Mouse (Mus musculus) retina, adult 2 months (tissue): ENCODE data around the gene Enoph1.

Experiments
- DNase-seq: peaks from one replicate; pipeline ENCODE4 v3.0.0-alpha.2; 2012; ENCODE audit warnings: low read depth, low spot score

Enoph1 gene

DNA sequence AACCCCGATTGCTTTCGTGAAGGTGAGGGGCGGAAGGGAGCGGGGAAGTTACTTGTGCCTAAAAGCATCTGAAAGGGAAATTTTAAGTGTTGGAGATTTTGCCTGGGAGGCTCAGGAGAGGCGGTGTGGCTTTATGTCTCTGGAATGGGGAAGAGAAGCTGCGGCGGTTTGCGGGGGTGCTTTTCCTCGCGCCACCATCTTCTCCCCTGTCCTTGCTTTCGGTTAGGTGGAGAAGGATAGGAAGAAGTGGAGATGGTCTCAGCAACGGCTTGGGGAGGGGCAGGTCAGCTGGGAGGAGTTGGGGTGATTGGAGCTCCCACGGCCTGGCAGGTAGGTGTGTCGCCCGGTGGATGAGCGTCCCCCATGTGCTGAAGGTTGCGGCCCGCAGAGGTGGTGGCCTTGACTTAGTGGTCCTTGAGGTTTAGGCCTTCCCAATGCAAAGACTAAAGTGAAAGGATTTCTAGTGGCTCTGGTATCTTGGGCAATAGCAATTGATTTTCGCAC is 548 bp downstream of the Enoph1 start:
- DNase-seq: no peak

DNA sequence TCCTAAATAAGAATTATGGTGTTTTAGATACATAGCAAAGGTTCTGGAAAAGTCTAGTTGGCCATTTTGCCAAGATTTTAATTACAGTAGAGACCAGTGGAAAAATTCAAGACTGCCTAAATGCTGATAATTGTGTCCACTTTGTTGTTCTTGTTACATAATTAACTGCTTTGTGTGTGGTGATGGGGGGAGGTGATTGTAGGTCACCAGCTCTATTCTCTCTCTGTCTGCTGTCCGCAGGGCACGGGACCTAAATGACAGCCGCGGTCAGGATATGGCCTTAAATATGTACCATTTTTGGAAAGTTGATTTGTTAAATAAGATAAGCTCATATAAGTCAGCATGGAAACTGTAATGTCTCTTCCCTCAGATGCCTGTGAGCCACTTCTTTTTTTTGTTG is 1.5 kb downstream of the Enoph1 start:
- DNase-seq: no peak

DNA sequence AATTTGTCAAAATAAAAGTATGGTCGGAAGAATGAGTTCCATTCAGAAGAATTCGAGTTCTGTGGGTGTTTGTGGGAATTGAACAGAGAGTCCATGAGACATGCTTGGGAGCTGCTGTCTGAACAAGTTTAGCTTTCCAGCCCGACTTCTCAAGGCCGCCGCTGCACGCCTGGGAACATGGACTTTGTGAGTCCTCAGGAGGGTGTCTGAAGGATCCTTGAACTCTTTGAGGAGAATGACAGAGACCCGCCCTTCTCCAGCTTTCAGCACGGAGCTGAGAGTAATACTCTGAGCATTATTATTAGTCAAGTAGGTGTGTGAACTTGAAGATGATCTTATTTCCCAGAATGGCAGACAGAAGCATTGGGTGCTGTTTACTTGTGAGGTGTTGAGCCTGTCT is 2.7 kb downstream of the Enoph1 start:
- no peak for DNase-seq

DNA sequence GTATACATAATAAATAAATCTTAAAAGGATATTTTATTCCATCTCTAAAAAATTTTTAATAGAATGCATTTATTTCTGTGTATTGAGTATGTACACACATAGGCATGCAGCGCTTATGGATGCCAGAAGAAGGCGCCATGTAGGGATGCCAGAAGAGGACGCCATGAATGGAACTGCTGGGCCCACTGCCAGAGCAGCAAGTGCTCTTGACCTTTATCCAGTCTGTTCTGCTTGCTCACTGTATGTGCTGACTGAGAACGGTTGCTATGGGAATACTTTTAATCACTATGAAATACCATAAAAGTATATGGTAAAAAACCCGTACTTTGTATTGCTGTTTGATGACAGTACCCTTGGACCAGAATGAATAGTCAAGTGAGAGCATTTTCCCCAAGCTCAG is 3.6 kb downstream of the Enoph1 start:
- DNase-seq: no peak

DNA sequence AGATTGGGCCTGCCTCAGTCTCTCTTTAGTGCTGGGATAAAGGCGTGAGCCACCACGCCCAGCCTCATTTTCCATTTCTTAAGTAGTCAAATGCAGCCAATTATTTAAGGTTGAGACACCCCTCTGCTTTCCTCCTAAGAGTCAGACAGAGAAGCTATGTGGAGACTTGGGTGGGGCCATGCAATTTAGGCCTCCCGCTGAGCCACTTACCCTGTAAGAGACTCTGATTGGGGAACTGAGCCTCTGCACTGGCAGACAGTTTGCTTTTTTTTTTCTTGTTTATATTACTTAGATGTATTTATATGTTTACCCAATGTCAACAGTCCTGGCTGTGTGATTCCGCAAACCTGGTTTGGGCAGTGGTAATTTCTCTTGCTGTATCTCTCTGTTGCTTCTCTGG is 4.2 kb downstream of the Enoph1 start:
- no peak for DNase-seq

DNA sequence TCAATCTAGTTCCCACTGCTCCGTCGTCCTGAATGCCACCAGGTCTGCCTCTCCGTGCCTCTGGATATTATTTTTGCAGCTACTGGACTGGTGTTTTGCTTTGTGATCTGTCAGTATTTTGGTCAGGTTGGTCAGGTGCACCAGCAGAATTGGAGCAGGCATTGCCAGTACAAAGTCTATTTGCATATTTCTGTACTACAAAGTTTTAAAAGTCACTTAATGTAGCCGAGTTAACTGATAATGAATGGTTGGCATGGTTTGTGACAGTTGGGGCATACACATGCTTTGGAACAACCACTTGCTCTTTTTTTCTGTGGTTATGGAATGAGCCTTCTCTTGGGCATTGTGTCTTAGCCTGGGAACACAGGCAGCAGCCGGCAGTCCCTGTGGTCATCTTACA is 4.8 kb downstream of the Enoph1 start:
- no peak for DNase-seq

DNA sequence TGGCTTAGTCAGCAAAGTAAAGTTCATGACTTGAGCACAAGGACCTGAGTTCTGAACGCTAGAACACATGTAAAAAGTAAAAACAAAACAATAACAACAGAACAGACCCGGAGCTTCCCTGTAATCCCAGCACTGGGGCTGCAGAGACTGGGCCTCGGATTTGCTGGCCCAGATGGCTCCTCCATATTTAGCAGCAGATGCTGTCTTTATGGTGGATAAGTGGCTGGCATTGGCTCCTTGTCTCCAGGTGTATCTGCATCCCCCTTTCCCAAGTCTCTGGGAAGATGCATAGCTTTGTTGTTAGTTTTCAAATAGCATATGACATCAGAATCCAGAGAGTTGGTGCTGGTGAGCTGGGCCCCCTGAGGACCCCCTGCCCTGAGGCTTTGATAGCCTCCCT is 6.3 kb downstream of the Enoph1 start:
- no peak for DNase-seq

DNA sequence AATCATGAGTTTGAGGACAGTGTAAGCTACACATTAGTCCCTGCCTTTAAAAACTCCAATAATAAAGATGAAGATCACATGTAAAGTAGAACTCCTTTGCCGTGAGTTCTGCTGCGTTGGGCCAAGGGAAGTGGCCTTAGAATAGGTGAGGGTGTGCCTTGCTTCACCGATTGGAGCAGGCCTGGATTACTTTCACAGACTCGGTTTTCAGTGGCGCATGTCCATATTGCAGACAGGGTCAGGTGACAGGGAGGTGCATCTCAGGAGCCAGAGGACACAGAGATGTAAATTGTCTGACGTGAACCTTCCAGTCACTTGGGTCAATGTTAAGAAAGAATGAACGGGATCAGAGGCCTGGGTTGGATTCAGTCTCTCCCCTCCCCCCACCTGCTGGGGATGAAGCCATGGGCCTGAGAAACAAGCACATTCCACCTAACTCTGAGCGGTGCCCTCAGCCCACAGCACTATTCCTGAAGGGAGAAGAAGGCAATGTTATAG is 7.4 kb downstream of the Enoph1 start:
- DNase-seq: no peak

DNA sequence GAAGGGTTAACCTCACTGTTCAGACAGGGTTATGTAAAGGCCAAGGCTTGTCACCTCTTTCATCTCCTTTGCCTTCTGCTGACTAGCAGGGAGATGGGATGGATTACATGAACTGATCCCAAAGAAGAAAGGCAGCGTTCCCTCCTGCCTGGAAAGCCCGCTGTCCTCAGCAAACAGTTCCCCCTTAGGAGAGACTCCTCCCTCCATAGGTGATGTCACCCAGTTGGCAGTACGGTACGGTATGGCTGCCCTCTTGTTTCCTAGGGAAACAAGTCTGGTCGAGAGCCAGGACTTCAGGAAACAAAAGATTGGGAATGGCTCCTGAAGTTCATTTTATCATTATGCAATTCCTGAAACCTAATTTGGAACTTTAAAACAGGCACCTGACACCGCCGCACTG is 8.1 kb downstream of the Enoph1 start:
- no peak for DNase-seq

DNA sequence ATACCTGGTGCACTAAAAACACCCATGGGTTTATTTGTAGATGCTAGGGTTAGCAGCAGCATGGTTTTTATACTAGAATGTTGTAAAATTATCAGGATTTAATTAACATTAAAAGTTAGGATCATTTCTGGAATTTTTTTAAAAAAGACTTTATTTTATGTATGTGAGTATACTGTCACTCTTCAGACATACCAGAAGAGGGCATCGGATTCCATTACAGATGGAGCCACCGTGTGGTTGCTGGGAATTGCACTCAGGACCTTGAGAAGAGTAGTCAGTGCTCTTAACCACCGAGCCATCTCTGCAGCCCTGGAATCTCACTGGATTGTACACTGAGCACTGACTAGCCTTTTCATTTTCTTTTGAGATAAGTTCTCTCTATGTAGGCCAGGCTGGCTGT is 10.1 kb downstream of the Enoph1 start:
- no peak for DNase-seq

DNA sequence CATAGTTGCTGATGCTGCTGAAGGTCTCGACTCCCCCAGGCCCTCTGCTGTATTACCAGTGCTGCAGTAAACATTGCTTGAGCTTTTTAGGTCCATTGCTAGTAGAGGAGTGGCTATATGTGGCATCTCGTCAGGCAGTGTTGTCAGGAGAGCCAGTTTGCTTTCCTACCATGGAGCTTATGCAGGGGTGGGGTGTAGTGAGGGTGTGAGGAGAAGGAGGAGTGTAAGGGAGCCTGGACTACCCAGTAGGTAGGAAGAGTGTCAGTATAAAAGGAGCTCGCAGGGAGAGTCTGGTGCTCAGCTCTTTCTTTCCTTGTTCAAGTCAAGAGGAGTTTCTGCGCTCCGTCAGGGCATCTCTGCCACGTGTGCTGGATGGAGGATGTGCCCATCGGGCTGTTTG is 12.9 kb downstream of the Enoph1 start:
- DNase-seq: no peak

DNA sequence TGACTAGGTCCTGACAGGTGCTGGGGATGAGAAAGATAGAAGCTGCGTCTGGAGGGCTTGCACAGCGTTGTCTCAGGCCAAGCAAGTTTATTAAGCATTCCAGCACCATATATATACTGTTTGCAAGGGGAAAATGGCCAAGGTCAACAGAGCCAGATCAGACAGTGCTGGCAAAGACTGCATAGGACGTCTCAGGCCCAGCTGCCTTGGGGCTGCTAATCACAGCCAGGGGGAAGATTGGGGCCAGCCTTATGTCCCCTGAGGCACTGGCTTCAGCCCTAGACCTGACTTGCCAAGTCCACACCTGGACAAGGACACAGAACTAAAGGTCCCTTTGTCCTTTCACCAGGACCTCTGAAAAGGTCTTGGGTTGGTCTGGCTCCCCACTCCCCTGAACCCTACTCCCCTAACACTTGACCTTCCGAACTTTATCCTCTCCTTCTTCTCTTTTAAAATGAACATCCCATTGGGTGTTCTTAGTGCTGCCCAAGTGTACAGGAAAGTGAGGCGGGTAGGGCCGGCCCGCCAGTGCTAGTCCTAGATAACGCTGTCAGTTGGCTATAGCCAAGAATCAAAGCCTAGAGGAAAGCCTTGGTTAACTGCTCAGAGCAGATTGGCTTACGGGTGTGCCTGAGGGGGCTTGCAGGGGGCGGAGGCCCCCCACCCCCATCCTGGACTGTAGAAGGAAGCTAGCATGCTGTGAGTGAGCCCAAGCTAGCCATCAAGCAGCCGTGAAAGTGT is 15.2 kb downstream of the Enoph1 start:
- DNase-seq: no peak

DNA sequence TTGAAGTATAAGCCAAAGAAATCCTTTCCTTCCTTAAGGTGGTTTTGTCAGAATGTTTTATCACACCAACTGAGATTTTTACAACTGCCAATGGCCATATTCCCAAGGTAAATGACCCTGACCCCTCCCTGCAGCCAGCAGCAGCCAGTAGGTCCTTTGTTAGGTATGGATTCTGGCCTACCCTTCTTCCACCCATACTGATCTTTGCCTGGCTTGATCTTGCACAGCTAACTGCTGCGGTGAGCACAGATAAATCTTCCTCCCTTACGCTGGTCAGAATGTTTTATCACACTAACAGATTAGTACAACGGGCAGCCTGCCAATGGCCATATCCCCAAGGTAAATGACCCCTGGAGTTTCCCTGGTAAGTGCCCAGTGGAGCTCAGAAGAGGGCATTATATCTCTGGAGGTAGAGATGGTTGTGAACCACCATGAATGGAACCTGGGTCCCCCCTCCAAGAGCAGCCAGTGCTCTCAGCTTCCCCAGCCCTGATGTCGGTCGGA is 16.1 kb downstream of the Enoph1 start:
- DNase-seq: no peak

DNA sequence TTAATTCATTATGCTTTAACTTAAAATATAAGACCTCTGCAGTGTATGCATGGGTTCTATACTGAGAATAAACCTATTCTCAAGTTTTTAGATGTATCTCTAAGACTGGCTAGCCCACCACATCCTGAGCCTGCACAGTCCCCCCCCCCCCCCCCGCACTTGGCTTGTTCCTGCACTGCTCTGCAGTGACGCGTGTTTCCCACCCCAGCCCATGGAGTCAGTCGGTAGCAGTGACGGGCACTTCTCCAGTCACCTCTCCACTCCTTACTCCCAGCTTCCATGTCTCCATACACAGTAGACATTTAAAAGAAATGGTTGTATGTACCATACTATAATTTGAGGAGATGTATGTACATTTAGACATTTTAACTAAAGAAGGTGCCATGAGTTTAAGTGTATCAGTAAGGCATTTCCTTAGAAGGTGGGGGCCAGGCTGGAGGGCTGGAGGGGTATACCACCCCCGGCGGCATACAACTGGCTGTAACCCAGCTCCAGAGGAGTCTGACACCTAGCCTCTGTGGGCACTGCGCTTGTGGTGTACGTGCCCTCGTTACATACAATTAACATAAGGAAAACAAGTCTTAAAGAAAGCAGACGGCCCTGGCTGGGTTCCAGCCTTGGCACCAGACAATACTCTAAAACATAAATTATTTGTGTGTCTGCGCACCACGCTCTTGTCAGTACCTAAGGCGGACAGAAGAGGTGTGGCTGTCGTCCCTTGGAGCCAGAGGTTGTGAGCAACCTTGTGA is 17.9 kb downstream of the Enoph1 start:
- DNase-seq: no peak

DNA sequence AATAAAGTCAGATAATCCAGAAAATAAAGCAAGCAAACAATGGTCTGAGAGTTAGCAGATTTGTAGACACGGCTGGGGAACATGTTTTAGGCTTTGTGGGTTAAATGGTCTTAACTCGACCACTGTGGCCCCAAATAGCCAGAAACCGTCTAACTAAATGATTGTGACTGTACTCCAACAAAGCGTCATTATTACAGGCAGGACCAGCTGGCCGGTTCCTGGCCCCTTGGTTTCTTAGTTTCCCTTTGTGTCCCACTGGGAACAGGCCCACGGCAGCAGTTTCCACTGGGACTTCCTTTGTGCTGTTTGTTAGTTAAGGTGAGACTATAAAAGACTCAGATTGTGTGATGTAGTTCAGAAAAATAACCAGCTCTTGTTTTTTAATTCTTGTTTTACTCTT is 18.9 kb downstream of the Enoph1 start:
- DNase-seq: no peak

DNA sequence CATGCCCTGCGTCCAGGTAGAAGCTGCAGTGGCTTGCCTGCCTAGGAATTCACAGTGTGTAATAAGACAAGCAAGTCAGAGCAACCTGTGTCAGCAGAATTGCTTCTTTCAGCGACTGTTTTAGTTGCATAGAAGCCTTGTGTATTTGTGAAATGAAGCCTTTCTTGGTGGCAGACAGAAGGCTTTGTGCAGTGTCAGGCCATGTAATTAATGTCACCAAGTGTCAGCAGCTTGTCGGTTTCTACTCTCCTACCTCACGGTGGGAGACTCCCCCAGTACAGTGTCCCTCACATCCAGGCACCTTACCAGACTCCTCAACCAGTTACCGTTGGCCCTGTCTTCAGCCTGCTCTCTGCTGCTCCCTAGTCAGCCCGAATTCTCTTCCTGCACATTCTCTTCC is 19.5 kb downstream of the Enoph1 start:
- DNase-seq: no peak

DNA sequence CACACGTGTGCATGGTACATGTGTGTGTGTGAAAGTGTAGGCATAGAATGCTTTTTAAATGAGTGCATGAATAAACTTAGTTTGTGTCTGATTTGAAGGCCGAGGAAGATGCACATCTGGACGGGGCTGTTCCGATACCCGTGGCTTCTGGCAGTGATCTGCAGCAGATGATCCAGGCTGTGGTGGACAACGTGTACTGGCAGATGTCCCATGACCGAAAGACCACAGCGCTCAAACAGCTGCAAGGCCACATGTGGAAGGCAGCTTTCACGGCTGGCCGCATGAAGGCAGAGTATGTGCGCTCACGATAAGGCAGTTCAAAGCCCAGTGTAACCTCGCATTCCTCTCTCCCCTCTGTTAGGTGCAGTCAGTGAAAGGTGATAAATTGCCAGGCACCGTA is 21.1 kb downstream of the Enoph1 start:
- no peak for DNase-seq

DNA sequence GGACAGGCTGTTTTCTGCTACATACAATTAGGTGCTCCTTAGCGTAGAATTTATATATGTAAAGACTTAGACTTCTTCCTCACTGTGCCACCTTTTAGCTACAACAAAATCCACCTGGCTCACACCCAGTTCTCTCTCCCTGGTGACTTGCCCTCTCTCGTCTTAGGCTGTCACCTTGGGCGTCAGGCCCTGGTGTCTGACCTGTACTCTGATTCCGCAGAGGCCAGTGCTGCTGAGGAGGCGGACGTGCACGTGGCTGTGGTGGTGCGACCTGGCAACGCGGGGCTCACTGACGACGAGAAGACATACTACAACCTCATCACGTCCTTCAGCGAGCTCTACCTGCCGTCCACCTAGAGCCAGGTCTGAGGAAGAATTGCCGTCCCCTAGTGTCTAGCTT is 27.8 kb downstream of the Enoph1 start:
- no peak for DNase-seq

DNA sequence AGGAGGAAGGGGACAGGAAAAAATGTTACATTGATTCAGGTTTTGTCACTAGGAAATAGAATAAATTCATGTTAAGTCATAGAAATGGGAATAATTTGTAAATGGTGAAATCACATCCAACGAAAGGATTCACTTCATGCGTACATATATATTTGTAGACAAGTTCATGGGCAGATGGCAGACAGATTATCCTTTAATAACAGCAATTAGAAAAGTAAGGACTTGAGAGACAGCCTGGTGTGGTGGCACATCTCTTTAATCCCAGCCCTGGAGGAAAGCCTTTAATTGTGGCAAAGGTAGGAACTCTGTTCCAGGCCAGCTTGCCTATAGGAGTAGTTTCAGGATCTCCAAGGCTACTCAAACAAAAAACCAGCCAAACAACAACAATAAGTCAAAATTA is 29.7 kb downstream of the Enoph1 start:
- DNase-seq: no peak

DNA sequence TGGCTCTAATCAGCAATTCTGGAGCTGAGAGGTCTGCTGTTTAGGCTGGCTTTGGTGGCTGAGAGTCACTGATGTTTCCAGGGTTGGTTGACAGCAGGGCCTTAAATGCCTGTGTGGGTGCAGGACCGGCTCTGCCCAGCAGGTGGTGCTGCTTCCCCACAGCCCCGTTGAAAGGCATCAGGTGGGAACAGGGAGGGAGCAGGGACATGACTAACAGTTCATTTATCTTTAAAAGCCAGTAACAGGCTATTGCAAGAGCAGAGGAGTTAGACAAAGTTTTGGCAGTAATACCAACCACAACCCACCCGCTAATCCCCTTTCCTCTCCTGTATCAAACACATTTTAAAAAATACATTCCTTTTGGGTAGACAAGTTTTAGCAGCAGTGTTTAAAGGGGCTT is 30.5 kb downstream of the Enoph1 start:
- DNase-seq: peak; percentile 69

DNA sequence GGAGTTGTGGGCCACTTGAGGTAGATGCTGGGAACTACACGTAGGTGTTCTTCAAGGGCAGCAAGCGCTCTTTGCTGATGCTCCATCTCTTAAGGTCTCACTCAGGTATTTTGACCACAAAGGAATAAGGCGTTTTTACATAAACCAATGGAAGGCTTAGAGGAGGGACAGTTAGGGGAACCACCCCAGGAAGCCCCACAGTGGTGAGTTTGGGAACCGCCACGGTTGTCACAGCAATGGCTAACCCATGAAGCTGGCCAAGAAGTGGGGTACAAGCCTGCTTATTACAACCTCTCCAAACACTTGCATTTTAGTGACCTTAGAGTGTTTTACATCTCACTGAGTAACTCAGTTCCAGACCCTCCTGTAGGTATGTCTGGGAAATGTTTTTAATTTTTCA is 31.8 kb downstream of the Enoph1 start:
- no peak for DNase-seq

DNA sequence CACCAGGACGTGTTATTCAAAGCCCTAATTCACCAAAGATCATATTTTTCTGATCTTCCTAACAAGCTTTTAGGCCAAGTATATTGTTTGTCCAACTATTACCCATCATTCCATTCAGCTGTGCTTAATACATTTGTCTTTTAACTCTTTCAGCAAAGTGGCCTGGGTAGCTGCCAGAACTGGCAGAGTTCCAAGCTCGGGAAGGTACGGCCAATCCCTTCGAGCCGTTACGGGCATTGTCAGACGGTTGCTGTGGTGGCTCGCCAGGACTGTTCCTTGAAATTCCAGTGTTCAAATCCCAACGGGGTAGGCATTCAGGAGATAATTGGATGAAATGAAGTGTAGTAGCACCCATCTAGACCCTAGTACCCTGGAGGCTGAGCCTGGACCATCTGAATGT is 32.8 kb downstream of the Enoph1 start:
- DNase-seq: no peak

DNA sequence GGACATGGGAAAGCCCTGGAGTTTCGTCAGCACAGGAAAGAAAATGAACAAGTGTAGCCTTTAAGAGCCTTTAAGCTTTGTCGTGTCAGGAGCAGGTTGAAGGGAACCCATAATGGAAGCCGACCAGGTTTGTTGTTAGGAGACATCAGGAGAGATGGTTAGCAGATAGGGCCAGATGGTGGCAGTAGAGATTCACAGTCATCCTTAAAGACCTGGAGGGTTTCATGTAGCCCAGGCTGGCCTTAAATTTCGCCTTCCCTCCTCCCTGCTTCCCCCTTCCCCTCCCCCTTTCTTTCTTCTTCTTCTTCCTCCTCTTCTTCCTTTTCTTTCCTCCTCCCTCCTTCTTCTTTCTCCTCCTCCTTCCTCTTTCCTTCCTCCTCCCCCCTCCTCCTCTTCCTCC is 34.8 kb downstream of the Enoph1 start:
- DNase-seq: no peak
